Mouse (Mus musculus) embryonic facial prominence, embryonic 14.5 days (tissue): ENCODE results near the gene Cuedc2. TPM values are rescaled to one million over a fixed set of nuclear protein-coding genes. Genes with fewer than 3 reads are reported as not detected.

Experiments used
- ATAC-seq: fragments of 200-750 bp; cut with Nextera tagmentation; 2 replicates; pipeline ENCODE4 v1.8.0; 2017; ENCODE audit warnings: low read depth, moderate number of reproducible peaks, moderate TSS enrichment
- DNase-seq: peaks from one replicate; pipeline ENCODE4 v3.0.0-alpha.2; 2015; ENCODE audit warnings: low spot score
- H3K27ac ChIP-seq: fragments of 300-500 bp; sonication (generic); replicated peaks from 2 replicates; pipeline ENCODE4 v1.5.1; 2014; ENCODE audit warnings: low read depth, mild to moderate bottlenecking, low read length, moderate library complexity
- H3K27me3 ChIP-seq: fragments of 300-500 bp; sonication (generic); replicated peaks from 2 replicates; pipeline ENCODE4 v1.6.1; 2014; ENCODE audit warnings: low read length; ENCODE audit not compliant: control insufficient read depth, insufficient read depth
- H3K36me3 ChIP-seq: fragments of 300-500 bp; sonication (generic); 2 replicates; pipeline ENCODE4 v1.6.1; 2014; ENCODE audit warnings: low read length, mixed read lengths; ENCODE audit not compliant: control insufficient read depth, insufficient read depth
- H3K4me1 ChIP-seq: fragments of 300-500 bp; sonication (generic); 2 replicates; pipeline ENCODE4 v1.6.1; 2014; ENCODE audit warnings: antibody characterized with exemption, low read length; ENCODE audit not compliant: control insufficient read depth, insufficient read depth
- H3K4me2 ChIP-seq: fragments of 300-500 bp; sonication (generic); 2 replicates; pipeline ENCODE4 v1.6.1; 2014; ENCODE audit warnings: low read depth, mild to moderate bottlenecking, low read length, moderate library complexity, mixed read lengths
- H3K4me3 ChIP-seq: fragments of 300-500 bp; sonication (generic); 2 replicates; pipeline ENCODE4 v1.5.1; 2014; ENCODE audit warnings: low read depth, mild to moderate bottlenecking, low read length
- H3K9ac ChIP-seq: fragments of 300-500 bp; sonication (generic); 2 replicates; pipeline ENCODE4 v1.6.1; 2014; ENCODE audit warnings: low read depth, mild to moderate bottlenecking, low read length, moderate library complexity, mixed read lengths
- H3K9me3 ChIP-seq: fragments of 300-500 bp; sonication (generic); 2 replicates; pipeline ENCODE4 v1.6.1; 2016; ENCODE audit warnings: low read length; ENCODE audit not compliant: control insufficient read depth
- WGBS: fragments of 180-500 bp; shearing (Covaris S2); extraction: QIAGEN DNeasy Blood & Tissue Kit; methylation state at CpG from one replicate; pipeline ENCODE4 v1.1.7; 2014; 5-methylcytosine and 5-hydroxymethylcytosine counted together
- microRNA counts: library from miRNA; unstranded; fragments of <30 nt; microRNA quantifications from one replicate; lab custom pipeline; 2017
- microRNA-seq: library from miRNA; unstranded; fragments of <30 nt; microRNA quantifications from one replicate; pipeline ENCODE4, GENCODE M21; 2016; ENCODE audit warnings: borderline number of aligned reads
- polyA plus RNA-seq: library from polyadenylated mRNA; unstranded; fragments of >200 nt; fragmentation: Nextera tagmentation; extraction: Ambion mirVana; gene quantifications from 2 replicates; pipeline ENCODE4 v1.2.1, GENCODE M21; 2014

Gene Cuedc2
- polyA plus RNA-seq, 1 experiment from 2014 or later: 174 TPM

DNA sequence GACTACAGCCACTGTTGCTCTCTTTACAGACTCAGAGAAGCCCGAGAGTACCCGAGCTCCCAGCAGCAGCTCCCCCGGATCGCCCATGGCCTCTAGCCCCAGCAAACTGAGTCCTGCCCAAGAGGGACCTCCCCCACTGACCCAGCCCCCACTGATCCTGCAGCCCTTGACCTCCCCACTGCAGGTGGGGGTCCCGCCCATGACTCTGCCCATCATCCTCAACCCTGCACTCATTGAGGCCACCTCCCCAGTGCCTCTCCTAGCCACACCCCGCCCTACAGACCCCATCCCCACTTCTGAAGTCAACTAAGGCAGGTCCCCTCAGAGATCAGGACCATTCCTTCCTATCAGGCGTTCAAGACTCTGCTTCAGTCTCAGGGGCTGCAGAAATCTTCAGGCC lies 52.9 kb downstream of the Cuedc2 start:
- WGBS: 87% methylated on average over 7 of the region's 7 CpGs
- Histone ChIP-seq H3K27me3 (no peaks in the 10 kb centered on the region), H3K9ac (no peak overlapping the region), H3K9me3 (no peaks in the 10 kb centered on the region), H3K4me2 (no peak overlapping the region), H3K27ac (no peak overlapping the region), H3K36me3 (peaks cover 65% of the 10 kb centered on the region), H3K4me3 (no peak overlapping the region), H3K4me1 (no peaks in the 10 kb centered on the region)
- DNase-seq: no peak
- no peak for ATAC-seq

DNA sequence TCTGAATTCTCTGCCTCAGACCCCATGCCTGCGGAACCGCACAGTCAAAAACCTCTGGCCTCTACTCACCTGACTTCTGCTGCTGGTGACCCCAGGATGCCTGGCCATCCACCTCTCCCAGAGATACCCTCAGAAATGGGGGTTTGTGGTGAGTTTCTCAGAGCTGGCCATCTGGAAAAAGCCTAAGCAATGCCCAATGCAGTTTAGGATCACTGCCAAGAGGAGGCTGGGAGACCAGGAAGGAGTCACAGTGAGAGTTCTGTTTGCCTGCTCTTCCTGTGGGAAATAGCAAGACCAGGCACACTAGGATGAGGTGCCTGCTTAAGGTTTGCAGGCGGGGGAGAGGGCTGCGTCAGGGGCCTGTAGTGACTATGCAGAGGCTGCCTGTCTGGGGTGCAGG lies 53.8 kb downstream of the Cuedc2 start:
- no peak overlapping the region for H3K9ac ChIP-seq
- no peaks in the 10 kb centered on the region for H3K9me3 ChIP-seq
- peaks cover 74% of the 10 kb centered on the region for H3K36me3 ChIP-seq
- H3K4me3 ChIP-seq: no peak overlapping the region
- ATAC-seq: no peak
- 94% methylated on average over 4 of the region's 4 CpGs for WGBS
- H3K27me3 ChIP-seq: no peaks in the 10 kb centered on the region
- no peak overlapping the region for H3K27ac ChIP-seq
- no peak for DNase-seq
- no peaks in the 10 kb centered on the region for H3K4me1 ChIP-seq
- H3K4me2 ChIP-seq: no peak overlapping the region

DNA sequence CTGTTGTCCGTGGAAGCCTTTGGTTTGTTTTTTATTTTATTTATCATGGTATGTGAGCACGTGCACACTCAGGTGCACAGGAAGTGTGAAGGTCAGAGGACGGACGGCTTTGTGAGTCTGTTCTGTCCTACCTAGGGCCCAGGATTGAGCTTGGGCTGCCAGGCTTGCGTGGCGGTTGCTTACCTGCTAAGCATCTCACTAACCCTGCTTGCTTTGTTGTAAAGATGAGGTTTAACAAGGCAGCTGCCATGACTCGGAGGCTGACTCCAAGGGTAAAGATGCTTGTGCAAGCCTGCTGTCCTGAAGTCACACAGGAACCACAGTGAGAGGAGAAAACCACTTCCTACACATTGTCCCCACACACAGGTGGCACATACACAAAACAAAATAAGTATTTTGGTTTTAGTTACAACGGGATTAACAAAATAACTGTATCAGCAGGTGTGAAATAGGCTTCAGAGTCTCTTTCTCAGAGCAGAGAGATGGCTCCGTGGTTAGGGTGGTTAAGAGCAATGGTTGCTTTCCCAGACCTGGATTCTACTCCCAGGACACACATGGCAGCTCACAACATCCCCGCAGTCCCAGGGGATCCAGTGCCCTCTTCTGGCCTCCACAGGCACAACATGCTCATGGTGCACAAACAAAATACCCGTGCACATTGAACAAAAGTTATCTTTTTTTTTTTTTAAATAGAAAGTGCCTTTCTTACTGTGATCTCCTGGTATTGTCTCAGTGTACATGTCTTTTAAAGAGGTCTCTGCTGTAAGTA lies 56.2 kb downstream of the Cuedc2 start:
- H3K27me3 ChIP-seq: no peaks in the 10 kb centered on the region
- H3K9me3 ChIP-seq: no peaks in the 10 kb centered on the region
- 94% methylated on average over 11 of the region's 11 CpGs for WGBS
- no peak for ATAC-seq
- H3K9ac ChIP-seq: no peak overlapping the region
- no peaks in the 10 kb centered on the region for H3K4me1 ChIP-seq
- no peak overlapping the region for H3K4me2 ChIP-seq
- peaks cover 88% of the 10 kb centered on the region for H3K36me3 ChIP-seq
- no peak overlapping the region for H3K27ac ChIP-seq
- H3K4me3 ChIP-seq: no peak overlapping the region
- no peak for DNase-seq

MicroRNAs within 50 kb of the gene (microRNA counts, 519-probe panel; counts per million panel counts)
- 2,338 counts per million, percentile 41 among the panel's probes with 10 or more counts for microRNA mmu-miR-146b (lab: Ali Mortazavi, UCI)

Small RNA genes within 50 kb of the gene (microRNA-seq; reads per million reads assigned to microRNA genes)
- not detected for gene Mir146b

Other genes starting within 250 kb of the Cuedc2 start
- 1.1 and 1.4 TPM in 2 replicates for gene Elovl3, start 206.8 kb downstream of the Cuedc2 start, polyA plus RNA-seq
- gene Pitx3, start 190.4 kb downstream of the Cuedc2 start, polyA plus RNA-seq: 10.5 and 13.1 TPM in 2 replicates
- 57.3 and 60.4 TPM in 2 replicates for gene Gbf1, start 186.2 kb downstream of the Cuedc2 start, polyA plus RNA-seq
- gene Nfkb2, start 34.4 kb downstream of the Cuedc2 start, polyA plus RNA-seq: 10.7 and 11.6 TPM in 2 replicates
- gene Psd, start 11.5 kb downstream of the Cuedc2 start, polyA plus RNA-seq: 5.8 and 8.6 TPM in 2 replicates
- 13.8 and 14.7 TPM in 2 replicates for gene Fbxl15, start 10.5 kb downstream of the Cuedc2 start, polyA plus RNA-seq
- 3.7 and 4.6 TPM in 2 replicates for gene Mfsd13a, start 2.4 kb upstream of the Cuedc2 start, polyA plus RNA-seq
- 1.8 and 3.6 TPM in 2 replicates for gene 2310034G01Rik, start 11.6 kb upstream of the Cuedc2 start, polyA plus RNA-seq
- 137 and 156 TPM in 2 replicates for gene Actr1a, start 57.0 kb upstream of the Cuedc2 start, polyA plus RNA-seq
- 34.3 and 39.8 TPM in 2 replicates for gene Sufu, start 58.2 kb upstream of the Cuedc2 start, polyA plus RNA-seq
- 21.5 and 27.1 TPM in 2 replicates for gene Trim8, start 163.0 kb upstream of the Cuedc2 start, polyA plus RNA-seq
- gene Arl3, start 234.5 kb upstream of the Cuedc2 start, polyA plus RNA-seq: 83.7 and 94.0 TPM in 2 replicates
- 16.7 and 19.7 TPM in 2 replicates for gene Sfxn2, start 234.7 kb upstream of the Cuedc2 start, polyA plus RNA-seq